Mouse (Mus musculus): ENCODE data around the gene Dalrd3. TPM values are rescaled to one million over a fixed set of nuclear protein-coding genes. Genes with fewer than 3 reads are reported as not detected.
"Not testable (repeated sequence)": the region's sequence is repeated elsewhere in the genome, so short reads cannot be mapped to it uniquely, and the experiment has no call there.

Dalrd3 gene
- polyA plus RNA-seq, 1 experiment from 2014 or later: 199 TPM

- Histone ChIP-seq H3K4me1 (peaks cover 2% of the 10 kb centered on the region; the same call in 1 of the 2 replicates), H3K4me2 (replicated peaks) (no peak overlapping the region), H3K9me3 (no peaks in the 10 kb centered on the region), H3K36me3 (peaks cover 25% of the 10 kb centered on the region), H3K27ac (no peak overlapping the region), H3K27me3 (no peaks in the 10 kb centered on the region), H3K4me3 (no peak overlapping the region), H3K9ac (no peak overlapping the region)
- 74% methylated on average over 4 of the region's 4 CpGs for WGBS
- ATAC-seq (ENCODE audit: insufficient number of reproducible peaks, insufficient read depth, low FRiP score, low TSS enrichment): no peak
These were observed 29.4 kb downstream of the Dalrd3 start for GRCm38 (mm10) chr9:108599021-108599566.

DNA sequence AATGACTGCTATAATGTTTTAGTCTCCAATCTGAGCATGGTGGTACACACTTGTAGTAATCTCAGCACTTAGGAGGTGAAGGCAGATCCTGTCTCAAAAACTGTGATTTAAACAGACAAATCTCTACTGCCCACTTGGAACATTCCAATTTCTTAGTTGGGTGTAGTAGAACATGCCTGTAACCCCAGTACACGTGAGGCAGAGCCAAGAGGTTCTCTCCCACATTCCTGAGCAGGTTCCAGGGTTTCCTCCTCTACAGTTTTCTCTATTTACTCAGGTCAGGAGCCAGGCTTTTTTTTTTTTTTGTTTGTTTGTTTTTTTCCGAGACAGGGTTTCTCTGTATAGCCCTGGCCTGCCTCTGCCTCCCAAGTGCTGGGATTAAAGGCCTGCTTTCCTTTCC lies 30.3 kb downstream of the Dalrd3 start:
- H3K9ac ChIP-seq: no peak overlapping the region
- H3K4me1 ChIP-seq: peaks cover 2% of the 10 kb centered on the region; the same call in 1 of the 2 replicates
- H3K36me3 ChIP-seq: peaks cover 33% of the 10 kb centered on the region
- H3K27ac ChIP-seq: no peak overlapping the region
- WGBS: 56% methylated on average over 2 of the region's 2 CpGs
- no peak overlapping the region for H3K4me3 ChIP-seq
- no peaks in the 10 kb centered on the region for H3K27me3 ChIP-seq
- no peaks in the 10 kb centered on the region for H3K9me3 ChIP-seq
- ATAC-seq (ENCODE audit: insufficient number of reproducible peaks, insufficient read depth, low FRiP score, low TSS enrichment): no peak
- no peak overlapping the region for H3K4me2 ChIP-seq (replicated peaks)

GRCm38 (mm10) chr9:108601986-108602385 lies 32.3 kb downstream of the Dalrd3 start:
- peaks cover 45% of the 10 kb centered on the region for H3K36me3 ChIP-seq
- H3K27me3 ChIP-seq: no peaks in the 10 kb centered on the region
- no peak overlapping the region for H3K4me3 ChIP-seq
- H3K4me1 ChIP-seq: peaks cover 2% of the 10 kb centered on the region; the same call in 1 of the 2 replicates
- no peak for ATAC-seq (ENCODE audit: insufficient number of reproducible peaks, insufficient read depth, low FRiP score, low TSS enrichment)
- 86% methylated on average over 4 of the region's 4 CpGs for WGBS
- no peaks in the 10 kb centered on the region for H3K9me3 ChIP-seq
- no peak overlapping the region for H3K4me2 ChIP-seq (replicated peaks)
- H3K27ac ChIP-seq: no peak overlapping the region
- no peak overlapping the region for H3K9ac ChIP-seq

DNA sequence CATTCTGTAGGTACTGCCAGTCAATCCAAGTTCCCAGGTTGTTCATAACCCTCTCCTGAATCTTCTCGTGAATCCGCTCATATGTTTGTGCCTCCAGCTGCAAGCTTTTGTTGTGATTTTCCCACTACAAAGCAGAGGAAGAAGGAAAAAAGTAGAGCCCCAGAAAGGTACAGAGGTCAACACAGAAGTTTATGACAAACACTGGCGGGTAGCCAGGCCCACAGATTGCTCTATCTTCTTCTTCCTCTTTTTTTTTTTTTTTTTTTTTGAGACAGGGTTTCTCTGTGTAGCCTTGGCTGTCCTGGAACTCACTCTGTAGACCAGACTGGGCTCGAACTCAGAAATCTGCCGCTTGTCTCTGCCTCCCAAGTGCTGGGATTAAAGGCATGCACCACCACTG lies 38.2 kb downstream of the Dalrd3 start:
- H3K4me1 ChIP-seq; H3K4me2 ChIP-seq (replicated peaks); H3K4me3 ChIP-seq; H3K27me3 ChIP-seq; H3K9ac ChIP-seq; H3K27ac ChIP-seq; H3K9me3 ChIP-seq; ATAC-seq (ENCODE audit: insufficient number of reproducible peaks, insufficient read depth, low FRiP score, low TSS enrichment): not testable (repeated sequence)
- peaks cover 87% of the 10 kb centered on the region for H3K36me3 ChIP-seq
- 97% methylated on average over 5 of the region's 5 CpGs for WGBS

- ATAC-seq (ENCODE audit: insufficient number of reproducible peaks, insufficient read depth, low FRiP score, low TSS enrichment): no peak
- Histone ChIP-seq H3K27me3 (no peaks in the 10 kb centered on the region), H3K36me3 (peaks cover 87% of the 10 kb centered on the region), H3K9ac (no peak overlapping the region), H3K27ac (no peak overlapping the region), H3K9me3 (no peaks in the 10 kb centered on the region), H3K4me1 (no peaks in the 10 kb centered on the region), H3K4me3 (no peak overlapping the region), H3K4me2 (replicated peaks) (no peak overlapping the region)
- 85% methylated on average over 4 of the region's 4 CpGs for WGBS
These were observed 39.2 kb downstream of the Dalrd3 start for GRCm38 (mm10) chr9:108608889-108609288.

GRCm38 (mm10) chr9:108611488-108611887 lies 41.8 kb downstream of the Dalrd3 start:
- WGBS: 94% methylated on average over 10 of the region's 10 CpGs
- no peaks in the 10 kb centered on the region for H3K9me3 ChIP-seq
- no peak for ATAC-seq (ENCODE audit: insufficient number of reproducible peaks, insufficient read depth, low FRiP score, low TSS enrichment)
- no peak overlapping the region for H3K4me3 ChIP-seq
- H3K4me2 ChIP-seq (replicated peaks): no peak overlapping the region
- H3K27me3 ChIP-seq: no peaks in the 10 kb centered on the region
- peaks cover 84% of the 10 kb centered on the region for H3K36me3 ChIP-seq
- no peaks in the 10 kb centered on the region for H3K4me1 ChIP-seq
- no peak overlapping the region for H3K9ac ChIP-seq
- H3K27ac ChIP-seq: no peak overlapping the region

DNA sequence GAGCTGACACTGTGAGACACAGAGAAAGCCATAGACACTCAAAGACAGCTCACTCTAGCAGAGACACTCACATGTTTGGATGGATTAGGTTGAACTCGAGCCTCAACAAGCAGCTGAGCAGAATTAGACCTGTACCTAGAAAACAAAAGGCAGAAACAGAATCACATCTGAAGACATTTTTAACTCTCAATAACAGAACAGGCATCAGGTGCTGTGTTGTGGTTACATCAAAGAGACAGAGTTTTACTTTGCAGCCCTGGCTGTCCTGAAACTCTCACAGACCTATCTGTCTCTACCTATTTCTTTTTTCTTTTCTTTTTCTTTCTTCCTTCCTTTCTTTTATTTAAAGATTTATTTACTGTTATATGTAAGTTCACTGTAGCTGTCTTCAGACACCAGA lies 47.6 kb downstream of the Dalrd3 start:
- Histone ChIP-seq H3K4me2 (replicated peaks) (no peak overlapping the region), H3K4me1 (no peaks in the 10 kb centered on the region), H3K9ac (no peak overlapping the region), H3K9me3 (no peaks in the 10 kb centered on the region), H3K27me3 (no peaks in the 10 kb centered on the region), H3K27ac (no peak overlapping the region), H3K4me3 (no peak overlapping the region), H3K36me3 (peaks cover 59% of the 10 kb centered on the region)
- no peak for ATAC-seq (ENCODE audit: insufficient number of reproducible peaks, insufficient read depth, low FRiP score, low TSS enrichment)
- WGBS: 84% methylated on average over 1 of the region's 1 CpGs

MicroRNAs encoded within 50 kb of the gene (microRNA counts, 519-probe panel; counts per million panel counts)
- microRNA mmu-miR-191 (4,883 counts per million, percentile 86 among the panel's probes with 10 or more counts), microRNA mmu-miR-425 (4,412 counts per million, percentile 81 among the panel's probes with 10 or more counts)

Small RNA genes lying within 50 kb of the gene (microRNA-seq; reads per million reads assigned to microRNA genes)
- not detected for gene Gm24083
- not detected for gene Mir191
- 2,510 reads per million, percentile 84 among the genes with 10 or more reads in this experiment for gene Mir425

Other genes starting within 250 kb of the Dalrd3 start
- gene Gpx1, start 231.0 kb upstream of the Dalrd3 start, polyA plus RNA-seq (2016; fragmentation: Nextera tagmentation; extraction: Ambion mirVana): 798 and 814 TPM in 2 replicates
- 122 and 124 TPM in 2 replicates for gene Usp4, start 222.0 kb upstream of the Dalrd3 start, polyA plus RNA-seq (2016; fragmentation: Nextera tagmentation; extraction: Ambion mirVana)
- gene 1700102P08Rik, start 177.1 kb upstream of the Dalrd3 start, polyA plus RNA-seq (2016; fragmentation: Nextera tagmentation; extraction: Ambion mirVana): 0.27 and 0.97 TPM in 2 replicates
- gene Ccdc36, start 141.4 kb upstream of the Dalrd3 start, polyA plus RNA-seq (2016; fragmentation: Nextera tagmentation; extraction: Ambion mirVana): 1.4 and 2.0 TPM in 2 replicates
- not detected in 2 replicates for gene BC048562, start 133.4 kb upstream of the Dalrd3 start, polyA plus RNA-seq (2016; fragmentation: Nextera tagmentation; extraction: Ambion mirVana)
- gene Ccdc71, start 109.4 kb upstream of the Dalrd3 start, polyA plus RNA-seq (2016; fragmentation: Nextera tagmentation; extraction: Ambion mirVana): 53.1 and 58.3 TPM in 2 replicates
- gene Klhdc8b, start 108.3 kb upstream of the Dalrd3 start, polyA plus RNA-seq (2016; fragmentation: Nextera tagmentation; extraction: Ambion mirVana): 44.5 and 46.0 TPM in 2 replicates
- gene Lamb2, start 90.2 kb upstream of the Dalrd3 start, polyA plus RNA-seq (2016; fragmentation: Nextera tagmentation; extraction: Ambion mirVana): 51.3 and 58.5 TPM in 2 replicates
- gene Usp19, start 79.3 kb upstream of the Dalrd3 start, polyA plus RNA-seq (2016; fragmentation: Nextera tagmentation; extraction: Ambion mirVana): 99.0 and 102 TPM in 2 replicates
- gene Qars, start 62.2 kb upstream of the Dalrd3 start, polyA plus RNA-seq (2016; fragmentation: Nextera tagmentation; extraction: Ambion mirVana): 110 and 115 TPM in 2 replicates
- 160 TPM in 2 replicates for gene Qrich1, start 53.1 kb upstream of the Dalrd3 start, polyA plus RNA-seq (2016; fragmentation: Nextera tagmentation; extraction: Ambion mirVana)
- 207 and 209 TPM in 2 replicates for gene Impdh2, start 9.6 kb upstream of the Dalrd3 start, polyA plus RNA-seq (2016; fragmentation: Nextera tagmentation; extraction: Ambion mirVana)
- gene Ndufaf3, start 2.5 kb upstream of the Dalrd3 start, polyA plus RNA-seq (2016; fragmentation: Nextera tagmentation; extraction: Ambion mirVana): 49.9 and 59.2 TPM in 2 replicates
- gene Wdr6, start 8.9 kb downstream of the Dalrd3 start, polyA plus RNA-seq (2016; fragmentation: Nextera tagmentation; extraction: Ambion mirVana): 215 and 220 TPM in 2 replicates
- 10.4 and 11.6 TPM in 2 replicates for gene P4htm, start 27.8 kb downstream of the Dalrd3 start, polyA plus RNA-seq (2016; fragmentation: Nextera tagmentation; extraction: Ambion mirVana)
- gene Arih2, start 79.5 kb downstream of the Dalrd3 start, polyA plus RNA-seq (2016; fragmentation: Nextera tagmentation; extraction: Ambion mirVana): 58.1 and 60.1 TPM in 2 replicates
- gene Slc25a20, start 92.2 kb downstream of the Dalrd3 start, polyA plus RNA-seq (2016; fragmentation: Nextera tagmentation; extraction: Ambion mirVana): 43.1 and 45.7 TPM in 2 replicates
- gene Prkar2a, start 119.4 kb downstream of the Dalrd3 start, polyA plus RNA-seq (2016; fragmentation: Nextera tagmentation; extraction: Ambion mirVana): 39.4 and 40.0 TPM in 2 replicates
- gene Ip6k2, start 213.9 kb downstream of the Dalrd3 start, polyA plus RNA-seq (2016; fragmentation: Nextera tagmentation; extraction: Ambion mirVana): 145 and 147 TPM in 2 replicates
- 24.2 and 25.7 TPM in 2 replicates for gene Nckipsd, start 238.5 kb downstream of the Dalrd3 start, polyA plus RNA-seq (2016; fragmentation: Nextera tagmentation; extraction: Ambion mirVana)